Mouse (Mus musculus): ENCODE results near the gene Ddias.

DNA sequence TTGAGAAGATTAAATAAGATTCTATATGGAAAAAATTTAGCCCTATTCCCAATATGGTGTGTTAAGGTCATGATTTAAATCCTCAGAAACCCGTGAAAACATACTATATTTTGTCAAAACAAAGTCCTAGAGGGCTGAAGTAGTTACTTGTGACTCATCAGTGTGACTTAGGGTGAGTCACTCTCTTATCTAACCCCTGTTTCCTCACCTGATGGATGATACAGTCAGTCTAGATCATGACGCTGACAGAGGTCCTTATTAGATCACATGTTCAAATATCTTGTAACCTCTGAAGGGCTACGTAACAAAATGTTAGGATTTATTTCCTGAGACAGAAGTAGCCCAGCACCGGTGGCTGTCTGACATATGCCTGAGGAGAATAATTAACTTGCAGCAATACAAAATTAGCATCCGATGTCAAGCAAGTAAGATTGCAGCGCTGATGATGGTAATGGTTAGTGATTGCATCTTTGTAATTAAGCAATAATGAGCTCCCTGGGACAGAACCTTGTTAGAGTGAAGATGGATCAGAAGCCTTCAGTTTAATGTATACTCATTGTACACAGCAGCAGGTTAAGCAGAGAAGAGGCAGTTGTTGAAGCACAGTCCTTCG lies 62.3 kb downstream of the Ddias start:
- TF ChIP-seq CTCF (conservative IDR thresholded peaks at IDR 0.05; ENCODE audit: low read length) (no peak), NANOG (IDR thresholded peaks at IDR 0.05; ENCODE audit: borderline replicate concordance, low read length) (no peak), POU5F1 (IDR thresholded peaks at IDR 0.05; ENCODE audit: borderline replicate concordance, low read length) (no peak)
